Mouse (Mus musculus): ENCODE results near the gene Zbtb39. TPM values are rescaled to one million over a fixed set of nuclear protein-coding genes. Genes with fewer than 3 reads are reported as not detected.

Gene Zbtb39
- polyA plus RNA-seq, 1 experiment from 2014 or later = 2.6 TPM

DNA sequence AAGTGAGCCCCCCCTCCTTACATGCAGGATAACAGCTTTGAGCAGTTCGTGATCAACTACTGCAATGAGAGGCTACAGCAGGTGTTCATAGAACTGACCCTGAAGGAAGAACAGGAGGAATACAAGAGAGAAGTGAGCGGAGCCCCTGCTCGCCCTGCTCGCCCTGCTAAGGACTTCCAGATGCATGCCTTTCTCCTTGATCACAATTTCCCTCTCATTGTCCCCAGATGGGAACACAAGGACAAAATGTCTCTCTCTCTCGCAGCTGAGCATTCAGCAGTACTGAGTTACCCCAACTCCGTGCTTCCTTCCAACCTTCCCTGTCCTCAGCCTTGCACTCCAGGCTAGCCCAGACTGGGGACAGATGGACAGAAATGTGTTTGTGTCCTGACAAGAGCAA is 26.6 kb upstream of the Zbtb39 start:
- Histone ChIP-seq H3K9ac (no peak overlapping the region), H3K9me3 (no peaks in the 10 kb centered on the region), H3K4me1 (replicated peaks) (peaks cover 7% of the 10 kb centered on the region; the same call in 1 of the 2 replicates), H3K27me3 (replicated peaks) (no peaks in the 10 kb centered on the region), H3K36me3 (no peaks in the 10 kb centered on the region), H3K27ac (no peak overlapping the region), H3K4me2 (replicated peaks) (no peak overlapping the region), H3K4me3 (replicated peaks) (no peak overlapping the region)
- ATAC-seq = no peak
- 86% methylated on average over 6 of the region's 6 CpGs for WGBS

DNA sequence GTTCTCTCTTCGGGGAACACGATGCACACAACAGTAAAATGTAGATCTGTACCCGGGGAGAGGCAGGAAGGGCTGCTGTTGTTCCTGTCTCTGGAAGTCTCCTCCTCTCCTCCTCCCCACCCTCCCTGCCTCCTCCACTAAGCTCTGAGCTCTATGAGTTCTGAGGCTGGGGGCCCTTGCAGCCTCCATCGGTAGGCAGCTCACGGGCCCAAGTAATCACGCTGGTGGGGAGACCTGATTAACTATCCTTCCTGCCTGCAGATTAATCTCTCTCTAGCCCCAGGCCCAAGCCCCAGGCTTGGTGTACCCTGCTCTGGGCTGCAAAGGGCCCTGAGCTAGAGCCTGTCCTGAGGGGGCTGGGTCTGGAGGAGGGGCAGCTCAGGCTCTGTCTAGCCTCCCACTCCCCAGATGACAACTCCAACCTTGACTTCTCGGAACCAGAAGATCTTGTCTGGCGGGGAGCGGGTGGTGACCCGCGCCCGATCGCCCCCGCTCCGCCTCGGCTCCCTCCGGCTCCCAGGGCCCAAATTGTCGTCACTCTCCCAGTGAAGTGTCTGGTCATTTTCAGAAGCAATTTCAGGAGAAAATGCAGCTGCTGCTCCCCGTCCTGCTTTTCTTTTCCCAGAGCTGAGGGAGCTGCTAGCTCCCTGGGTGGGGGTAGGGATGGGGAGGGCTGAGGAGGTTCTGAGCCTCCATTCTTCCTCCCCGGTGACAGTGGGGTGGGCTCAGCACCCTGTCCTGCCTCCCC is 17.5 kb upstream of the Zbtb39 start:
- Histone ChIP-seq H3K4me2 (replicated peaks) (peak overlapping the region; percentile 53), H3K9ac (peak overlapping the region; percentile 33), H3K4me1 (replicated peaks) (peaks cover 20% of the 10 kb centered on the region), H3K9me3 (no peaks in the 10 kb centered on the region), H3K36me3 (no peaks in the 10 kb centered on the region), H3K27ac (peak overlapping the region; percentile 81), H3K4me3 (replicated peaks) (peak overlapping the region; percentile 21), H3K27me3 (replicated peaks) (no peaks in the 10 kb centered on the region; the same call in 1 of the 2 replicates)
- 7% methylated on average over 20 of the region's 20 CpGs for WGBS
- peak; percentile 59 for ATAC-seq

DNA sequence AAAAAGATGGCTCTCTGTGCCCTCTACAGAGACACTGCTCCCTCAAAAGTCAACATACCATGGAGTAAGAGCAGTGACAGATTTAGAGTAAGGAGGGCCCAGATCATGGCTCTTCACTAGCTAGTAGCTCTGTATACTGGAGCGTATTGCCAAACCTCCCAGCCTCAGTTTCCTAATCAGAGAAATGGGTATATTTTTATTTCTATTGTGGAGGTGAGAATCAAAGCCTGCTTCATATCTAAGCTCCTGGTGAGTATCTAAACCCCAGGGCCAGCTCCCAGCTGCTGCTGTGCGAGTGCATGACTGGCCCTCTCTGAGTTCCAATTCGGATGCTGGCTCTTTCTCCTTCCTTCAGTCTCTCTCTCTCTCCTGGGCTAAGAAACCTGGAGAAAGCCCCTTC is 15.2 kb upstream of the Zbtb39 start, which contains the start of gene Tac2:
Tac2 (plus strand) TSS at position 301 of the 400 bp plus-strand sequence.
- peaks cover 5% of the 10 kb centered on the region for H3K27me3 ChIP-seq (replicated peaks)
- H3K9ac ChIP-seq = no peak within 1 kb of the TSS
- no peak within 1 kb of the TSS for H3K27ac ChIP-seq
- no peak within 1 kb of the TSS for H3K4me2 ChIP-seq (replicated peaks)
- WGBS = 81% methylated on average over 3 of the region's 3 CpGs
- H3K9me3 ChIP-seq = no peaks in the 10 kb centered on the region
- H3K4me1 ChIP-seq (replicated peaks) = peaks cover 11% of the 10 kb centered on the region
- no peak for ATAC-seq
- H3K4me3 ChIP-seq (replicated peaks) = no peak within 1 kb of the TSS
- no peaks in the 10 kb centered on the region for H3K36me3 ChIP-seq

DNA sequence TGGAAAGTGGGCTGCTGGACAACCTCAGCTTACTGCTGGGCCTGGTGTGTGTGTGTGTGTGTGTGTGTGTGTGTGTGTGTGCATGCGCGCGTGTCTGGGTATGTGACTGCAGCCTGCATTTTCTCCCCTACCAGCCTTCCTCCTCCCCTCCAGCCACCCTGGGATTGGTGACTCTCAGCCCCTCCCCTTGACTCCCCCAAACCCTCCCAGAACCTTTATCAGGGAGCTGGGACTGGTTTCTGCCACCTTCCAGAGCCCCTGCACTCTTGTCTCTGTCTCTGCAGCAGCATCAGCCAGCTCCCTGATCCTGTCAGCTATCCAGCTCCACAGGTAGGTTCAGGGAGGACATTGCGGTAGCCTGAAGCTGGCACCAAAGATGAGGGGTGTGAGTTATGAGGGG is 14.2 kb upstream of the Zbtb39 start:
- Histone ChIP-seq H3K36me3 (no peaks in the 10 kb centered on the region), H3K4me3 (replicated peaks) (no peak overlapping the region), H3K4me2 (replicated peaks) (no peak overlapping the region), H3K9me3 (no peaks in the 10 kb centered on the region), H3K27ac (no peak overlapping the region), H3K27me3 (replicated peaks) (peaks cover 5% of the 10 kb centered on the region), H3K9ac (no peak overlapping the region), H3K4me1 (replicated peaks) (peaks cover 11% of the 10 kb centered on the region)
- no peak for ATAC-seq
- WGBS = 57% methylated on average over 4 of the region's 4 CpGs

DNA sequence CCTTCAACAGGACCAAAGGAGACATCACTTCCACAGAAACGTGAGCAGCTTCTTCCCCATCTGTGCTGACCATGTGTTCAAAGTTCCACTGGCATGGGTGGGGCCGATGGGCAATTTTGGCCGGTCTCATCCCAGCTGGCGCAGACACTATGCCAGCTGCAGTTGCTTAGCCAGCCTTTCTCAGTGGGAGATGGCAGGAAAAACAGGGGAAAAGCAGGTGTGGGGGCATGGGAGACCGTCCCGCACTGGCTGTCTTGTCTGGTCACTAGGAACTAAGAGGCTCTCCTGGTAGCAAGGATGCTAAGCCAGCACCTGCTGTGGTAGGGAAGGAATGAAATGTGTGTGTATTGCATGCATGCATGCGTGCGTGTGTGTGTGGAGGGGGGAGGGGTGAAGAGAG is 10.9 kb upstream of the Zbtb39 start:
- peaks cover 5% of the 10 kb centered on the region for H3K4me1 ChIP-seq (replicated peaks)
- no peak overlapping the region for H3K9ac ChIP-seq
- no peak overlapping the region for H3K4me2 ChIP-seq (replicated peaks)
- H3K27ac ChIP-seq = no peak overlapping the region
- H3K9me3 ChIP-seq = no peaks in the 10 kb centered on the region
- H3K4me3 ChIP-seq (replicated peaks) = no peak overlapping the region
- H3K27me3 ChIP-seq (replicated peaks) = peaks cover 5% of the 10 kb centered on the region
- WGBS = 73% methylated on average over 8 of the region's 8 CpGs
- ATAC-seq = no peak
- no peaks in the 10 kb centered on the region for H3K36me3 ChIP-seq

DNA sequence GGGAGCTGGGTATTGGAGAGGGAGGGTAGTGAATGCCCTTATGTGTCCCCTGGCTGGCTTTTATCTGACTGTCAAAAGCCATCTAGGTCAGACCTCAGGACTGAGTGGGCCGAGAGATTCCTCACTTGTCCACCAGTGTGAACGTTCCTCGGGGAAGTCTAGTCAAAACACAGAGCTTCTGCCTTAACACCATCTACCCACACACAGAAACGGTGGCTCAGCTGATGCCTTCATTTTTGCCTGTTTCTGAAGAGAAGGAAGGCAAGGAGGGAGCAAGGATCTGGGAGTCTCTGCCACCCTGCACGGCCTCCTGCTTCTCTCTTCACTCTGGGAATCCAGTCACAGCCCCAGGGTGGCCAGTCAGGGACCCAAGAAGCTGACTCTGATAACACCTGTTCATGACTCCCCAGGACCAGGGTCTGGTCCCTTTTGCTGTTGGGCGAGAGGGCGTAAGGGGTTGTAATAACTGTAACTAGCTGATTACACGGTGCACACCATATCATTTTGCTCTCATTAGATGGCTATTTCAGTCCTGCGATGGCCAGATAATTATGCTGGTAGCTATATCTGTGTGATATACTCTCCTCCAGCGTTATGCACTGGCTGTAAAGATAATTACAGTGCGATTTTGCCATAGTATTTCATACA is 8.9 kb upstream of the Zbtb39 start:
- 68% methylated on average over 11 of the region's 11 CpGs for WGBS

DNA sequence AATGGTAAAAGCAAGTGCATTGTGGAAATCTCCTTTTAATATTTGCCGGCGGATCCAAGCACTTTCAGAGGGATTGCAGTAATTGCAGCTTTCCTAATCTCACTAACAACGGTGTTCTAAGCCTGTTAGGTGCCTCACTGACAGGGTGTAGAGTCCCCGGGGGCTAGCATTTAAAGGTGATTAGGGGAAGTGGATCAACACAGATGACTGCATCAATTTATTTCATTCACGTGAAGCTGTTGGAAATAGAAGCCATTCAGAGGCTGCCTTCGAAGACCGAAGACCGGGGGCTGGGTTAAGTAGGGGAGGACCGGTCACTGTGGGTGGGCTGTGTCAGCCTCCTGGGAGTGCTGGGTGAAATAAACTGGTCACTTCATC is 8.4 kb upstream of the Zbtb39 start:
- no peak overlapping the region for H3K27ac ChIP-seq
- no peaks in the 10 kb centered on the region for H3K9me3 ChIP-seq
- no peak overlapping the region for H3K4me2 ChIP-seq (replicated peaks)
- H3K9ac ChIP-seq = no peak overlapping the region
- no peak overlapping the region for H3K4me3 ChIP-seq (replicated peaks)
- H3K36me3 ChIP-seq = no peaks in the 10 kb centered on the region
- peaks cover 5% of the 10 kb centered on the region for H3K27me3 ChIP-seq (replicated peaks)
- ATAC-seq = no peak
- 35% methylated on average over 9 of the region's 9 CpGs for WGBS
- H3K4me1 ChIP-seq (replicated peaks) = peaks cover 5% of the 10 kb centered on the region

More for the DNA sequence above, 8.9 kb upstream of the Zbtb39 start:
- Histone ChIP-seq H3K27ac (no peak overlapping the region), H3K9ac (no peak overlapping the region), H3K4me2 (replicated peaks) (no peak overlapping the region), H3K9me3 (no peaks in the 10 kb centered on the region), H3K36me3 (no peaks in the 10 kb centered on the region), H3K4me3 (replicated peaks) (no peak overlapping the region), H3K27me3 (replicated peaks) (peaks cover 5% of the 10 kb centered on the region), H3K4me1 (replicated peaks) (peaks cover 5% of the 10 kb centered on the region)
- ATAC-seq = no peak

DNA sequence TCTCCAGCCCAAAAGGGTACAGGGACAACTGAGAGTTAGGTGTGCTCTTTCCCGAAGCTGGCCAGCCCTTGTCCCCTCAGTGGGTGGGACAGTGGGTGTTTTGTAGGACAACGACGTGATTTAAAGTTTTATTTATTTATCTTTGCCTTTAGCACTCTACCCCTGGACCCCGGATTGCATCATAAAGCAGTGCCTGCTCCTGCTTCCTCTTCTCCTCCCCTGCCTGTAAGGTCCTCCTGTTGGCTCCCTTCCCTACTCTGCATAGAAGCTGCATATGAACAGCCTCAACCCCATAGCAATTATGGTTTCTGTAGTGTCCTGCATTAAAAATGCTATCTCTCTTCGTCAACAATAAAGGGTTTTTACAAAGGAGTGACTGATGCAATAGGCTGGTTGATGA is 7.9 kb upstream of the Zbtb39 start:
- Histone ChIP-seq H3K9me3 (no peaks in the 10 kb centered on the region), H3K27me3 (replicated peaks) (peaks cover 5% of the 10 kb centered on the region), H3K9ac (no peak overlapping the region), H3K4me1 (replicated peaks) (peaks cover 5% of the 10 kb centered on the region), H3K4me3 (replicated peaks) (no peak overlapping the region), H3K4me2 (replicated peaks) (no peak overlapping the region), H3K36me3 (no peaks in the 10 kb centered on the region), H3K27ac (no peak overlapping the region)
- WGBS = 21% methylated on average over 5 of the region's 5 CpGs
- no peak for ATAC-seq

DNA sequence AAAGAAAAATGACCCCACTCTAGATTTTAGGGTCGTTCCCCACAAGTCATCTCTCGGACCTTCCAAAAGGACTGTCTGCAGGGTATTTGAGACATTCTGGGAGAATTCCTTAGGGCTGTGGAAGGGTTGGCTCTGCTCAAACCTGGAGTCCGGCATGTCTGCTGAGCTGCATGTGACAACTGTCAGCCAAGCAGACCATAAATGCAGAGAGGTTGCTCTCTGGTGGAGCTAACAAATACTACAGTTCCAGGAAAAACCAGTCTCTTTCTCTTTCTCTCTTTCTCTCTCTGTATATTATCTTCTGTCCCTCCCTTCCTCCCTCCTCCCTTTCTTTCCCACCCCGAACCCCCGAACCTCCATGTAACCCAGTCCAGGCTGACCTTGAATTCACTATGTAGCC is 4.9 kb upstream of the Zbtb39 start:
- 33% methylated on average over 5 of the region's 5 CpGs for WGBS
- no peaks in the 10 kb centered on the region for H3K27me3 ChIP-seq (replicated peaks)
- no peak overlapping the region for H3K4me2 ChIP-seq (replicated peaks)
- H3K4me1 ChIP-seq (replicated peaks) = peaks cover 5% of the 10 kb centered on the region
- H3K9ac ChIP-seq = no peak overlapping the region
- H3K4me3 ChIP-seq (replicated peaks) = no peak overlapping the region
- ATAC-seq = no peak
- no peaks in the 10 kb centered on the region for H3K9me3 ChIP-seq
- H3K36me3 ChIP-seq = no peaks in the 10 kb centered on the region
- H3K27ac ChIP-seq = no peak overlapping the region

DNA sequence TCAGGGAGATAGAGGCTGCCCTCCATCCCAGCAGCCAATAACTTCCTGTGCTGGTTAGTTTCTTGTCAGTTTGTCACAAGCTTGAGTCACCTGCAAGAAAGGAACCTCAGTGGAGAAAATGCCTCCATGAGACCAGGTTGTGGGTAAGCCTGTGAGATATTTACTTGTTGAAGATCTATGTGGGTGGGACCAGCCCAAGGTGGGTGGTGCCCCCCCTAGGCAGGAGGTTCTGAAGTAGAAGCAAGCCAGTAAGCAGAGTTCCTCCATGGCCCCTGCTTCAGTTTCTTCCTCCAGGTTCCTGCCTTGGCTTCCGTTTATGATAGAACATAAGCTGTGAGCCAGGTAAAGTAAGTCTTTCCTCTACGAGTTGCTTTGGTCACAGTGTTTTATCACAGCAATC is 3.1 kb upstream of the Zbtb39 start:
- Histone ChIP-seq H3K36me3 (peaks cover under 1% of the 10 kb centered on the region; the same call in 1 of the 2 replicates), H3K9me3 (no peaks in the 10 kb centered on the region), H3K4me2 (replicated peaks) (no peak overlapping the region), H3K4me1 (replicated peaks) (peaks cover 7% of the 10 kb centered on the region), H3K9ac (no peak overlapping the region), H3K4me3 (replicated peaks) (no peak overlapping the region), H3K27ac (no peak overlapping the region), H3K27me3 (replicated peaks) (no peaks in the 10 kb centered on the region)
- 79% methylated on average over 2 of the region's 2 CpGs for WGBS
- no peak for ATAC-seq

DNA sequence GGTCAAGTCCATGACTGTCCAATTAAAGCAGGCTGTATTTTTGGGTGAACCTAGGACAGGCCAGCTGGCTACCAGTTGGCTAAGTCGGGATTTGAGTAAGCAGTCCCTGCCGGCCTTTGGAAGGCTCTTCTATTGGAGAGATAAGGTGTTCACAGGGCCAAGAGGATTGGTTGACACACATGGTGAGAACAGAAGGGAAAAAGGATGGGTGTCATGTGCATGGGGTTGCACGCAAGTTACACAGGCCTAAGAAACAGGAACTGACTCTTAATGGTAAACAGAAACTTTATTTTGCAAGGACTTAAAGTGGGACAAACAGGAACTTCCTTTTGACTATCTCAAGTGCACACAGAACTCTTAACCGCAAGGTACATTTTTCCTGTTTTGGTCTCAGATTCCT is 2.4 kb upstream of the Zbtb39 start:
- WGBS = 70% methylated on average over 4 of the region's 4 CpGs
- Histone ChIP-seq H3K36me3 (peaks cover 6% of the 10 kb centered on the region), H3K9ac (no peak overlapping the region), H3K4me2 (replicated peaks) (no peak overlapping the region), H3K4me1 (replicated peaks) (0 out of 2 replicates have a peak, but pooled peaks cover 5% of the 10 kb centered on the region), H3K9me3 (no peaks in the 10 kb centered on the region), H3K4me3 (replicated peaks) (no peak overlapping the region), H3K27me3 (replicated peaks) (no peaks in the 10 kb centered on the region), H3K27ac (no peak overlapping the region)
- no peak for ATAC-seq

DNA sequence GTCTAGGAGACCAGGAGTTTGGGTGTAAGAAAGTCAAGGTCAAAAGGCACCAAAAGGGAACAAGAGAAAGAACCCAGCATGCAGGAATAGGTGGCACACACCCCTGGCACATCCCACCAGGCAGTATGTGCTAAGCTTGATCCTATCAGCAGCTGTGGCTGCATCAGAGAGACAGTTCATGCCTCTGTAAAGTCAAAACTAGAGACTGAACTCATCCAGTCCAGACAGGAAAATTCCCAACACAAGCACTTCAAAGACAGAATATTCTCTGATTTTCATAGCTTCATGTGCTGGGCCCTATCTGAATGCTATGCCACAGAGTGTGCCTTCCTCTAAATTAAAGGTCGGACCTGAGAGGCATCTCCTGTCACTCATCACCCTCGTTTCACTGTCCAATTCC is 1.8 kb upstream of the Zbtb39 start:
- H3K27me3 ChIP-seq (replicated peaks) = no peaks in the 10 kb centered on the region
- 0 out of 2 replicates have a peak, but pooled peaks cover 5% of the 10 kb centered on the region for H3K4me1 ChIP-seq (replicated peaks)
- H3K4me3 ChIP-seq (replicated peaks) = no peak overlapping the region
- H3K9me3 ChIP-seq = no peaks in the 10 kb centered on the region
- no peak overlapping the region for H3K27ac ChIP-seq
- H3K4me2 ChIP-seq (replicated peaks) = no peak overlapping the region
- H3K9ac ChIP-seq = no peak overlapping the region
- ATAC-seq = no peak
- WGBS = 44% methylated on average over 2 of the region's 2 CpGs
- peaks cover 13% of the 10 kb centered on the region for H3K36me3 ChIP-seq

All from intestine, embryonic 15.5 days (tissue).